Mouse (Mus musculus) hindbrain, embryonic 10.5 days (tissue): ENCODE results near the gene Tanc1. TPM values are rescaled to one million over a fixed set of nuclear protein-coding genes. Genes with fewer than 3 reads are reported as not detected.
"Not testable (repeated sequence)": the region's sequence is repeated elsewhere in the genome, so short reads cannot be mapped to it uniquely, and the experiment has no call there.

Experiments used
- DNase-seq: peaks from one replicate; pipeline ENCODE4 v3.0.0-alpha.2; 2017; ENCODE audit warnings: low spot score
- H3K27ac ChIP-seq: fragments of 300-500 bp; sonication (generic); 2 replicates; pipeline ENCODE4 v1.5.1; 2016; ENCODE audit warnings: mild to moderate bottlenecking, moderate library complexity
- H3K27me3 ChIP-seq: fragments of 300-500 bp; sonication (generic); 2 replicates; pipeline ENCODE4 v1.6.1; 2016; ENCODE audit warnings: mild to moderate bottlenecking; ENCODE audit not compliant: poor library complexity, insufficient read depth, severe bottlenecking
- H3K36me3 ChIP-seq: fragments of 300-500 bp; sonication (generic); 2 replicates; pipeline ENCODE4 v1.6.1; 2016; ENCODE audit warnings: mild to moderate bottlenecking, moderate library complexity
- H3K4me1 ChIP-seq: fragments of 300-500 bp; sonication (generic); replicated peaks from 2 replicates; pipeline ENCODE4 v1.6.1; 2016; ENCODE audit warnings: mild to moderate bottlenecking
- H3K4me3 ChIP-seq: fragments of 300-500 bp; sonication (generic); 2 replicates; pipeline ENCODE4 v1.5.1; 2016; ENCODE audit warnings: mild to moderate bottlenecking, moderate library complexity
- H3K9me3 ChIP-seq: fragments of 300-500 bp; sonication (generic); 2 replicates; pipeline ENCODE4 v1.6.1; 2016; ENCODE audit warnings: mild to moderate bottlenecking, moderate library complexity
- WGBS: fragments of 180-500 bp; shearing (Covaris S2); methylation state at CpG from one replicate; pipeline ENCODE4 v1.1.7; 2016; 5-methylcytosine and 5-hydroxymethylcytosine counted together
- polyA plus RNA-seq: library from polyadenylated mRNA; unstranded; fragments of >200 nt; fragmentation: Nextera tagmentation; extraction: Ambion mirVana; gene quantifications from 2 replicates; pipeline ENCODE4 v1.2.1, GENCODE M21; 2016

The Tanc1 gene
- polyA plus RNA-seq: 15.9 and 16.3 TPM in 2 replicates

- Histone ChIP-seq H3K27ac (peak within 1 kb of the TSS; percentile 91), H3K36me3 (no peaks in the 10 kb centered on the region), H3K27me3 (peaks cover 22% of the 10 kb centered on the region; the same call in 1 of the 2 replicates), H3K4me1 (peaks cover 43% of the 10 kb centered on the region), H3K9me3 (no peaks in the 10 kb centered on the region), H3K4me3 (peak within 1 kb of the TSS; percentile 89)
- DNase-seq: peak; percentile 84
- WGBS: under 1% methylated on average over 99 of the region's 99 CpGs
Observed at GRCm38 (mm10) chr2:59611831-59612732, at the start of gene Tanc1. Gene Tanc1, plus strand, starts transcription at chr2:59612042.

GRCm38 (mm10) chr2:59562215-59562614 is 49.6 kb upstream of the Tanc1 start:
- no peaks in the 10 kb centered on the region for H3K36me3 ChIP-seq
- 78% methylated on average over 4 of the region's 4 CpGs for WGBS
- no peak overlapping the region for H3K4me3 ChIP-seq
- peaks cover 6% of the 10 kb centered on the region; the same call in 1 of the 2 replicates for H3K9me3 ChIP-seq
- H3K4me1 ChIP-seq: peaks cover 6% of the 10 kb centered on the region
- DNase-seq: no peak
- no peak overlapping the region for H3K27ac ChIP-seq
- no peaks in the 10 kb centered on the region for H3K27me3 ChIP-seq

DNA sequence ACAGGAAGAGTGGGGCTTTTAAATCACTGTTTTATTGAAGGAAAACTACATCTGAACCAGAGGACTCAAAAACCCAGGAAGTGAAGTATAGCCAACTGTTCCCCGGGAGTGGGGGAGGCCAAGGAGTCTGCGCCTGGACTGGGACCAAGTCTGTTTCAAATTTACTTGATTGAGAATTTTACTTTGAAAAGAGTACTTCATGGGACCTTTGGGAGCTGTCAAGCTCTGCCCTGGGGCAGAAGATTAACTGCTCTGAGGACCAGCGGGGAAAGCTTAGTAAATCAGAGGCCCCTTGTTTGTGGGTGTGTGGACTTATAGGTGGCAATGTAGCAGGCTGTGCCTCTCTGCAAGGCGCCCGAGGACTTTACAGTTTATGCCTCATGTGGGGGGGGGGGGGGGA is 49.1 kb upstream of the Tanc1 start:
- 41% methylated on average over 5 of the region's 5 CpGs for WGBS
- Histone ChIP-seq H3K9me3 (peaks cover 6% of the 10 kb centered on the region; the same call in 1 of the 2 replicates), H3K36me3 (no peaks in the 10 kb centered on the region), H3K4me3 (no peak overlapping the region), H3K4me1 (peaks cover 6% of the 10 kb centered on the region), H3K27ac (no peak overlapping the region), H3K27me3 (no peaks in the 10 kb centered on the region)
- DNase-seq: peak; percentile 21

DNA sequence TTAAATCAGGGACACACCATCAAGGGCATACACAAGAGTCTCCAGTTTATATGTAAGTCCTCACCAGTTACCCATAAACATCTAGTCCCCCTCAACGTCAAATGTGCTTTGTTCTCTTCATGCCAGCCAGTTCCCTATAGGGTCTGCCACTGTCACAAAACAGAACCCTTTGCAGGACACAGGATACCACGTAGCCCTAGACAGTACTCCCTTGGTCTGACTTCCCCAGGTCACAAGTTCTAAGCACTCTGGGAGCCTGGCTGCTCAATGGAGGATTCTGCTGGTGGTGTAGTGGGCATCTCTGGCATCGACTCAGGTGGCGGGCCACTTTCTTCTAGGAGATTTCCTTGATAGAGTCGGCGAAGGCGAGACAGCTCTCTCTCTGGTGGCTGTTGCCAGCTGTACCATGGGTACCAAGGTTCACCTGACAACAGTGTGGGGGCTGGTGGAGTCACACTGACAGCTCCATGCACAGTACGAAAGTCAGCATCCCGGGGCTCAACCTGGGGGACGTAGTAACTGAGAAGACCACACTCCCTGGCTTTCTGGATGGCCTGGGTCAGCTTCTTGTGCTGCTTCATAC is 47.7 kb upstream of the Tanc1 start:
- H3K9me3 ChIP-seq: peaks cover 14% of the 10 kb centered on the region
- H3K36me3 ChIP-seq, H3K27ac ChIP-seq, H3K4me3 ChIP-seq, H3K27me3 ChIP-seq, H3K4me1 ChIP-seq, DNase-seq: not testable (repeated sequence)
- WGBS: 91% methylated on average over 3 of the region's 10 CpGs

DNA sequence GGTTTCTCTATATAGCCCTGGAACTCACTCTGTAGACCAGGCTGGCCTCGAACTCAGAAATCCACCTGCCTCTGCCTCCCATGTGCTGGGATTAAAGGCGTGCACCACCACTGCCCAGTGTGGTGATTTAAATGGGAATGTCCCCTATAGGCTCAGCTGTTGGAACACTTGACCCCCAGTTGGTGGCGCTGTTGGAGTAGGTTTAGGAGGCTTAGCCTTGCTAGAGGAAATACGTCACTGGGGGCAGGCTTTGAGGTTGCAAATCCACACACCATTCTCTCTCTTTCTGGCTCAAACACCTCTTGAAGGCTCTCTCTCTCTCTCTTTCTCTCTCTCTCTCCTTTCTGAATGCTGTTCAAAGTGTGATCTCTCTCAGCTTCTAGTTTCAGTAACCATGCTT is 46.9 kb upstream of the Tanc1 start:
- Histone ChIP-seq H3K4me1 (peaks cover 6% of the 10 kb centered on the region), H3K27me3 (no peaks in the 10 kb centered on the region), H3K27ac (no peak overlapping the region), H3K36me3 (no peaks in the 10 kb centered on the region), H3K4me3 (no peak overlapping the region), H3K9me3 (peaks cover 22% of the 10 kb centered on the region)
- WGBS: 84% methylated on average over 4 of the region's 4 CpGs
- DNase-seq: no peak

- Histone ChIP-seq H3K4me3 (no peak overlapping the region), H3K27me3 (no peaks in the 10 kb centered on the region), H3K9me3 (no peaks in the 10 kb centered on the region), H3K27ac (no peak overlapping the region), H3K4me1 (no peaks in the 10 kb centered on the region), H3K36me3 (no peaks in the 10 kb centered on the region)
- WGBS: 41% methylated on average over 7 of the region's 7 CpGs
- no peak for DNase-seq
Observed at GRCm38 (mm10) chr2:59580939-59581338, 30.9 kb upstream of the Tanc1 start.

GRCm38 (mm10) chr2:59583961-59584360 is 27.9 kb upstream of the Tanc1 start:
- DNase-seq: no peak
- WGBS: 91% methylated on average over 6 of the region's 6 CpGs

DNA sequence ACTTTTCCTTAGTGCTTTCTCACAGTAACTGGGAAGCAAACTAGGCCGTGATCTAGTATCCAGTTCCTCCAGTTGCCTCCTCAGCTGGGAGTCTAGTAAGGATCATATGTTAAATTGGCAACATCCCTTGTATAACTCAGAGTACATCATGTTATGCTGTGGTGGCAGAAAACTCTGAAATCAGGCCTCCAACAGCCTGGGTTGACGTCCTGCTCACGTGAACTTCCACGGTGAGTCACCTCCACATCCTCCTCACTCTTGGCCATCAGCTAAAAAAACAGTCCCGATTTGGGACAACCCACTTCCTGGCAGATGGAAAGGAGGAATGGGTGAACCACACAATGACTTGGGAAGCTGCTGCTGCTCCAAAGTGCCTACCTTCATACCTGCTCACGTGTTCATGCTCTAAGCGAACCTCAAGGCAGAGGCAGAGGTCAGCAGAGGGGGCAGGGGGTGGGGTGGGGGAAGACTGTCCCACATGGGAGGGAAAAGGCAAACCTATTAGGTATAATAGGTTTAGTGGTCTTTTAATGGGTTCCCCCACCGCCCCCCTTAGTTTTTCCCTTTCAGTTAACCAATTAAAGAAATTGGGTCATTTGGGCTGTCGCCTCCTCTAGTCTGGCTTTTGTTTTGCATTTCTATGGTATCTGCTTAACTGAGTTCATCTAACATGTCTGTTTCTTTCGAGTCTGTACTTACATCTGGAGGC is 24.3 kb upstream of the Tanc1 start:
- Histone ChIP-seq H3K4me3 (no peak overlapping the region), H3K36me3 (no peaks in the 10 kb centered on the region), H3K9me3 (no peaks in the 10 kb centered on the region), H3K27ac (no peak overlapping the region), H3K27me3 (no peaks in the 10 kb centered on the region), H3K4me1 (no peaks in the 10 kb centered on the region)
- 85% methylated on average over 10 of the region's 10 CpGs for WGBS
- DNase-seq: no peak

More at GRCm38 (mm10) chr2:59583961-59584360, 27.9 kb upstream of the Tanc1 start:
- Histone ChIP-seq H3K36me3 (no peaks in the 10 kb centered on the region), H3K4me3 (no peak overlapping the region), H3K27ac (no peak overlapping the region), H3K27me3 (no peaks in the 10 kb centered on the region), H3K9me3 (no peaks in the 10 kb centered on the region), H3K4me1 (no peaks in the 10 kb centered on the region)

DNA sequence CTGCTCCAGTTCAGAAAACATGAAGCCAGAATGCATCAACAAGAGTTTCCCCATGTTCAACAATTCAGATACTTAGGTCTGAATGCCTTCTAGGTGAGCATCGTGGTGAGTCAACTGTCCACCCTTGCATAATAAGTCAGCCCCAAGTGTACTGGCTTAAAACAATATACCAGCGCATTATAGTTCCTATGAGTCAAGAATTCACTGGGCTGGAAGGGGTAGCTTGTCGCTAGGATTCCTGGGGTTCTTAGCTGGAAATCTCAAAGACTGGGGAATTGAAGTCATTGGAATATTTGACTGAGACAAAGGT is 23.8 kb upstream of the Tanc1 start:
- no peaks in the 10 kb centered on the region for H3K36me3 ChIP-seq
- WGBS: 86% methylated on average over 3 of the region's 3 CpGs

DNA sequence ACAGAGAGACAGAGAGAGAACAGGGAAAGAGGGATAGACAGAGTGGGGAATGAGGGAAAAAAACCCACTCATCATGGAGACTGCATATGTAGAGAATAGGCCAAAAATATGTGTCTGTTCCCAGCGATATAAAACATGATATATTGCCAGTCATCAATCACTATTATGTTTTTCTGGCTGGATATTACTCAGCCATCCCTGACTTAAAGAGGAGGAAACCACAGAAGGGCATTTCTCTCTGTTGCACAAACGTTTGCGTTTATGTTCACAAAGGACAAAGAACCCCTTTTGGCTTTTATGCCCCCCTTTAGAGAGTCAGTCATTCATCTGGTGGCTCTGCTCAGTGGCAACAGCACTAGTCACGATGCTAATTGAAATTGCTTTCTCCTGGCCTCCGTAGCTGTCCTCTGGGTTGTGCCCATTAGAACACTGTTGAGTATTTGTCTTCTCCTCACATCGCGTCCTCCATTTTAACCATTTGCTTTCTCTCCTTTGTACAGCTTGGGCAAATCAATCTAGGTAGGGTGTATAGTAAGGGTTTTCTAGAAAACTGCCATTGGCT is 18.4 kb upstream of the Tanc1 start:
- no peaks in the 10 kb centered on the region for H3K36me3 ChIP-seq
- DNase-seq: no peak
- H3K4me1 ChIP-seq: peaks cover 12% of the 10 kb centered on the region
- WGBS: 64% methylated on average over 7 of the region's 7 CpGs
- H3K27me3 ChIP-seq: no peaks in the 10 kb centered on the region
- H3K27ac ChIP-seq: 0 out of 2 replicates have a peak overlapping the region, but pooled peaks have one; percentile 8
- no peak overlapping the region for H3K4me3 ChIP-seq
- no peaks in the 10 kb centered on the region for H3K9me3 ChIP-seq

More for the DNA sequence above, 23.8 kb upstream of the Tanc1 start:
- no peak for DNase-seq
- no peaks in the 10 kb centered on the region for H3K4me1 ChIP-seq
- no peak overlapping the region for H3K4me3 ChIP-seq
- H3K27me3 ChIP-seq: no peaks in the 10 kb centered on the region
- H3K9me3 ChIP-seq: no peaks in the 10 kb centered on the region
- H3K27ac ChIP-seq: no peak overlapping the region

DNA sequence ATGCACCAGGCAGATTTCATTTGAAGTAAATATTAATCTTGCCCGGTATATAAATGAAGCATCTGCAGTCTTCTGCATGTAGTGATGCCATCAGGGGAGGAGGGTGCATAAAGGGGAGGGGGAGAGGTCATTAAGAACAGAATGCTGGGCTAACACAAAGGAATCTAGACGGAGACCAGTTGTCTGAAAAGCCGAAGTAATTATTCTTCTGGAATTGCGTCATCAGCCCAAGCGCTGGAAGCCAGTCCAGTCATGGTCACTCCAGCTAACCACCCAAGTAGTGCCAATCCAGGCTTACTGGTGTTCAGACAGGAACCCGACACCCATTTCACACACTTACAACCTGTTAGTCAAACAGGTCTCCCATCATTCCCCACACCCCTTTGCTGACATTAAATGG is 17.7 kb upstream of the Tanc1 start:
- WGBS: 79% methylated on average over 6 of the region's 6 CpGs
- DNase-seq: no peak
- Histone ChIP-seq H3K4me3 (no peak overlapping the region), H3K27me3 (no peaks in the 10 kb centered on the region), H3K27ac (0 out of 2 replicates have a peak overlapping the region, but pooled peaks have one; percentile 8), H3K36me3 (no peaks in the 10 kb centered on the region), H3K4me1 (peaks cover 18% of the 10 kb centered on the region), H3K9me3 (no peaks in the 10 kb centered on the region)

DNA sequence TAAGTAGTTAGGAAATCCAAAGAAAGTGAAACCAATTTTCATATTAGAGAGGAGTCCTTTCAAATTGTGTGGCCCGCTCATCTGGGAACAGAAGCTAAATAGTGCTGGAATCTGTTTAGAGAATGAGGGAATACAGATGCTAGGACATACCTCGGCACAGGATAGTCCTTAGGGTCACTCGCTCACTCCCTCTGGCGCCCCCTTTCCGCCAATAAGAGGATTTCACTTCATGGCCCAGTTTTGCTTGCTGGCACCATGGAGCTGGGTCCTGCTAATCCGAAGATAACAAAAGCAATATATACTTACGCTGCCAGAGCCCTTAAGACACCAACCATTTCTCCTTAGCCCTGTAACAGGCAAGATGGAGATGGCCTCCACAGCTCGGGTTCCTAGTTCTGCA is 15.3 kb upstream of the Tanc1 start:
- Histone ChIP-seq H3K27ac (no peak overlapping the region), H3K4me1 (peaks cover 33% of the 10 kb centered on the region), H3K9me3 (no peaks in the 10 kb centered on the region), H3K36me3 (no peaks in the 10 kb centered on the region), H3K27me3 (no peaks in the 10 kb centered on the region), H3K4me3 (no peak overlapping the region)
- no peak for DNase-seq
- 71% methylated on average over 8 of the region's 8 CpGs for WGBS
